In genomic region chr1:77930661-77931060, GRCm38 (mm10) we compare ENCODE assay signal across 13 mouse cellular contexts.
A peak's percentile ranks its signal among the peaks of the same experiment; 100 is the strongest.
DNase-seq lines count a peak whose midpoint lies in the region; ATAC-seq and TF ChIP-seq lines count a peak whose summit lies in the region.
"Had no signal": no experiment of that assay in that cellular context is flagged by ENCODE, and none has a peak within 500 bp of the region (broad histone marks: within the 10 kb centered on the region; RNA-seq: fewer than 3 reads in every experiment).

No protein-coding gene starts in this region.

- no peak for TF ChIP-seq EP300 in MEL (IDR thresholded peaks at IDR 0.05; ENCODE audit: low read depth in 1 of 2, low read length in 2 of 2)

- ATAC-seq in forebrain, embryonic 11.5 days (replicated peaks; ENCODE audit: low FRiP score) = no peak
- no peak for ATAC-seq in forebrain, embryonic 12.5 days (ENCODE audit: low FRiP score)
- no peak for ATAC-seq in erythroblast, adult 5-6 weeks (replicated peaks; ENCODE audit: low FRiP score, poor library complexity, severe bottlenecking)
- ATAC-seq in frontal cortex, adult (ENCODE audit: low TSS enrichment) = no peak

- no peak for TF ChIP-seq POLR2A in MEL (IDR thresholded peaks at IDR 0.05; ENCODE audit: control insufficient read depth in 1 of 2, insufficient read depth in 1 of 2, low read depth in 1 of 2, low read length in 2 of 2, poor library complexity in 1 of 2)

- H3K4me2 ChIP-seq in forebrain, embryonic 11.5 days (ENCODE audit: low read depth, low read length, severe bottlenecking) = no peak overlapping the region
- H3K4me2 ChIP-seq in forebrain, embryonic 12.5 days = no peak overlapping the region
- H3K4me2 ChIP-seq: stomach, embryonic 15.5 days had no signal

- no peaks in the 10 kb centered on the region; the same call in 1 of the 2 replicates for H3K9me3 ChIP-seq in forebrain, embryonic 11.5 days (ENCODE audit: control insufficient read depth, low read length)
- no peaks in the 10 kb centered on the region for H3K9me3 ChIP-seq in forebrain, embryonic 12.5 days
- H3K9me3 ChIP-seq in MEL (replicated peaks; ENCODE audit: insufficient read depth, low read length) = no peaks in the 10 kb centered on the region
- H3K9me3 ChIP-seq: stomach, embryonic 15.5 days had no signal

- no peaks in the 10 kb centered on the region for H3K36me3 ChIP-seq in forebrain, embryonic 11.5 days (ENCODE audit: control insufficient read depth, insufficient read depth, low read length)
- H3K36me3 ChIP-seq in forebrain, embryonic 12.5 days (replicated peaks) = no peaks in the 10 kb centered on the region
- no peaks in the 10 kb centered on the region for H3K36me3 ChIP-seq in MEL (ENCODE audit: control insufficient read depth in 1 of 2, insufficient read depth in 2 of 2, low read length in 2 of 2)
- H3K36me3 ChIP-seq: stomach, embryonic 15.5 days had no signal

- no peak overlapping the region for H3K27ac ChIP-seq in forebrain, embryonic 11.5 days (ENCODE audit: low read depth, low read length)
- H3K27ac ChIP-seq in forebrain, embryonic 12.5 days = no peak overlapping the region
- H3K27ac ChIP-seq in MEL (ENCODE audit: control insufficient read depth, low read depth, low read length) = no peak overlapping the region
- H3K27ac ChIP-seq: stomach, embryonic 15.5 days had no signal

- no peak overlapping the region for H3K4me3 ChIP-seq in forebrain, embryonic 11.5 days (ENCODE audit: low read depth, low read length)
- no peak overlapping the region for H3K4me3 ChIP-seq in forebrain, embryonic 12.5 days (replicated peaks)
- no peak overlapping the region for H3K4me3 ChIP-seq in MEL (ENCODE audit: control insufficient read depth in 1 of 2, insufficient read depth in 1 of 2, low read depth in 2 of 2, low read length in 2 of 2)
- H3K4me3 ChIP-seq: stomach, embryonic 15.5 days had no signal

- DNase-seq in forebrain, embryonic 11.5 days (ENCODE audit: low spot score) = peak; percentile 60
- peak; percentile 28 to 30 for DNase-seq in layer of hippocampus, postnatal 10 days (ENCODE audit: low spot score in 2 of 2)
- DNase-seq in layer of hippocampus, postnatal 36 days = no peak
- DNase-seq in 3T3-L1 (ENCODE audit: low read depth, low spot score) (peak; percentile 57), MEL (ENCODE audit: low read depth, low spot score) (peak; percentile 10)
- DNase-seq: adrenal gland, postnatal 14 days; cerebellum, adult 2 months; gastrocnemius, postnatal 10 days; lung, adult 18-20 months had no signal

- no peak overlapping the region for H3K9ac ChIP-seq in forebrain, embryonic 11.5 days (ENCODE audit: low read length)
- no peak overlapping the region for H3K9ac ChIP-seq in forebrain, embryonic 12.5 days
- H3K9ac ChIP-seq in MEL (ENCODE audit: control insufficient read depth, low read depth, low read length, poor library complexity, severe bottlenecking) = no peak overlapping the region
- H3K9ac ChIP-seq: stomach, embryonic 15.5 days had no signal

- TF ChIP-seq CTCF in MEL (IDR thresholded peaks at IDR 0.05 in 2 of 3, conservative IDR thresholded peaks at IDR 0.05 in 1 of 3; ENCODE audit: control insufficient read depth in 1 of 3, insufficient read depth in 1 of 3, low read depth in 2 of 3, low read length in 3 of 3, poor library complexity in 1 of 3, severe bottlenecking in 1 of 3) = peak; percentile 15 to 23 (median 16); a peak in 4 of 6 replicates

- WGBS in forebrain, embryonic 11.5 days = 88% methylated on average over 6 of the region's 6 CpGs
- 90% methylated on average over 6 of the region's 6 CpGs for WGBS in forebrain, embryonic 12.5 days

- no peaks in the 10 kb centered on the region for H3K79me2 ChIP-seq in MEL (ENCODE audit: control insufficient read depth, insufficient read depth, low read length, poor library complexity)

- TF ChIP-seq RAD21 in MEL (IDR thresholded peaks at IDR 0.05; ENCODE audit: low read depth, low read length) = peak; percentile 9

- H3K4me1 ChIP-seq in forebrain, embryonic 11.5 days (replicated peaks; ENCODE audit: control insufficient read depth, insufficient read depth, low read length) = no peaks in the 10 kb centered on the region
- H3K4me1 ChIP-seq in forebrain, embryonic 12.5 days = no peaks in the 10 kb centered on the region
- no peaks in the 10 kb centered on the region for H3K4me1 ChIP-seq in MEL (ENCODE audit: control insufficient read depth in 1 of 2, insufficient read depth in 2 of 2, low read length in 2 of 2)
- H3K4me1 ChIP-seq: stomach, embryonic 15.5 days had no signal

- no peaks in the 10 kb centered on the region for H3K27me3 ChIP-seq in forebrain, embryonic 11.5 days (ENCODE audit: control insufficient read depth, insufficient read depth, low read length)
- no peaks in the 10 kb centered on the region for H3K27me3 ChIP-seq in forebrain, embryonic 12.5 days
- no peaks in the 10 kb centered on the region for H3K27me3 ChIP-seq in MEL (ENCODE audit: control insufficient read depth in 1 of 2, insufficient read depth in 2 of 2, low read length in 2 of 2)
- H3K27me3 ChIP-seq: stomach, embryonic 15.5 days had no signal

TF ChIP-seq in MEL, 35 proteins besides CTCF, POLR2A, EP300 and RAD21:
- TF ChIP-seq ZNF384 (IDR thresholded peaks at IDR 0.05; ENCODE audit: low read depth, low read length) (no peak), RCOR1 (IDR thresholded peaks at IDR 0.05; ENCODE audit: low read depth, low read length) (no peak), HCFC1 (IDR thresholded peaks at IDR 0.05; ENCODE audit: low read depth, low read length) (no peak), MAZ (IDR thresholded peaks at IDR 0.05; ENCODE audit: low read depth, low read length) (no peak), CHD2 (IDR thresholded peaks at IDR 0.05; ENCODE audit: low read length) (no peak), USF1 (IDR thresholded peaks at IDR 0.05; ENCODE audit: low read depth, low read length) (no peak), ELF1 (IDR thresholded peaks at IDR 0.05; ENCODE audit: low read depth, low read length) (no peak), POLR2AphosphoS2 (IDR thresholded peaks at IDR 0.05; ENCODE audit: low read length) (no peak), USF2 (IDR thresholded peaks at IDR 0.05; ENCODE audit: borderline replicate concordance in 1 of 2, insufficient read depth in 1 of 2, low read depth in 1 of 2, low read length in 2 of 2) (no peak), GABPA (IDR thresholded peaks at IDR 0.05; ENCODE audit: low read depth, low read length) (no peak), TCF12 (IDR thresholded peaks at IDR 0.05; ENCODE audit: low read depth, low read length) (no peak), MXI1 (IDR thresholded peaks at IDR 0.05; ENCODE audit: low read depth, low read length) (no peak), ZMIZ1 (IDR thresholded peaks at IDR 0.05; ENCODE audit: low read depth, low read length) (no peak), MEF2A (IDR thresholded peaks at IDR 0.05; ENCODE audit: extremely low read depth, insufficient replicate concordance, low read depth, low read length, poor library complexity, severe bottlenecking) (no peak), ETS1 (IDR thresholded peaks at IDR 0.05; ENCODE audit: low read depth, low read length) (no peak), KAT2A (conservative IDR thresholded peaks at IDR 0.05; ENCODE audit: low read depth, low read length) (no peak), BHLHE40 (IDR thresholded peaks at IDR 0.05; ENCODE audit: borderline replicate concordance, low read depth, low read length) (no peak), UBTF (IDR thresholded peaks at IDR 0.05; ENCODE audit: borderline replicate concordance, insufficient read depth, low read depth, low read length) (no peak)

Comparison
In these comparisons a context has a peak if more than half of its experiments do, and no peak if none do; other contexts are left out.
1. DNase-seq: peak in forebrain, embryonic 11.5 days (single experiment), layer of hippocampus, postnatal 10 days (2 of 2), 3T3-L1 (single experiment) and MEL (single experiment); none in layer of hippocampus, postnatal 36 days (0 of 2).